Mouse (Mus musculus) A20 (cell line): ENCODE measurements around the gene Myh7b.

Experiments
- DNase-seq: peaks from one replicate; pipeline ENCODE4 v3.0.0-alpha.2; 2011; ENCODE audit warnings: low read depth, low spot score

Myh7b gene

DNA sequence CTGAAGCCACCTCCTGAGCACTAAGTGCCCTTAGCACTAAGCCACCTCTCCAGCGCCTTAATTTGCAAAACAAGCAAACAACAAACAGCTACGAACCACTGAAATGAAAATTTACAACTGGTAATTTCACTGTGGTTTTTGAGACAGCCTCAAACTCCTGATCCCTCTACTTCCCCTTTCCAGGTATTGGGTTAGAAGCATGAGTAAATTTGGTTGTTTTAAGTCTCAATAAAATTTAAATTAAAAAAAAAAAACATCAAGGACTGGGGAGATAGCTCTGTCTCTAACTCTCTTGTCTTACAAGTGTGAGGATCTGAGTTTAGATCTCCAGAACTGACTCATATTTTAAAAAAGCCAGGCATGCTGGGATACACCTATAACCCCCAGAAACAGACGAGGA, 72.1 kb downstream of the Myh7b start:
- peak; percentile 45 for DNase-seq

GRCm38 (mm10) chr2:155683821-155684220, 72.8 kb downstream of the Myh7b start:
- no peak for DNase-seq
